Mouse (Mus musculus): ENCODE results near the gene Mid1.
"Not testable (repeated sequence)": the region's sequence is repeated elsewhere in the genome, so short reads cannot be mapped to it uniquely, and the experiment has no call there.

- not testable (repeated sequence) for TF ChIP-seq CTCF (IDR thresholded peaks at IDR 0.05; ENCODE audit: control insufficient read depth, insufficient read depth, insufficient read length); FOSL1 (IDR thresholded peaks at IDR 0.05; ENCODE audit: insufficient read depth, low read length, poor library complexity, severe bottlenecking); MAX (IDR thresholded peaks at IDR 0.05); MYOG (IDR thresholded peaks at IDR 0.05; ENCODE audit: control insufficient read depth, extremely low read depth, insufficient read length); USF1 (IDR thresholded peaks at IDR 0.05; ENCODE audit: low read depth)
Observed at GRCm38 (mm10) chrX:170006694-170007247, 321.8 kb downstream of the Mid1 start.

All from C2C12 (cell line).